Mouse (Mus musculus) heart, embryonic 12.5 days (tissue): ENCODE measurements around the gene AI854703. TPM values are rescaled to one million over a fixed set of nuclear protein-coding genes. Genes with fewer than 3 reads are reported as not detected.
"Not testable (repeated sequence)": the region's sequence is repeated elsewhere in the genome, so short reads cannot be mapped to it uniquely, and the experiment has no call there.

Experiments used
- ATAC-seq: fragments of 200-750 bp; cut with Nextera tagmentation; 2 replicates; pipeline ENCODE4 v1.8.0; 2017; ENCODE audit warnings: moderate TSS enrichment, moderate library complexity; ENCODE audit not compliant: insufficient number of reproducible peaks, low FRiP score
- H3K27ac ChIP-seq: fragments of 300-500 bp; sonication (generic); 2 replicates; pipeline ENCODE4 v1.5.1; 2016; ENCODE audit warnings: mild to moderate bottlenecking, moderate library complexity; ENCODE audit not compliant: poor library complexity, severe bottlenecking
- H3K27me3 ChIP-seq: fragments of 300-500 bp; sonication (generic); replicated peaks from 2 replicates; pipeline ENCODE4 v1.6.1; 2016; ENCODE audit warnings: mild to moderate bottlenecking, moderate library complexity
- H3K36me3 ChIP-seq: fragments of 300-500 bp; sonication (generic); 2 replicates; pipeline ENCODE4 v1.6.1; 2016; ENCODE audit warnings: mild to moderate bottlenecking, moderate library complexity
- H3K4me1 ChIP-seq: fragments of 300-500 bp; sonication (generic); replicated peaks from 2 replicates; pipeline ENCODE4 v1.6.1; 2016; ENCODE audit warnings: mild to moderate bottlenecking
- H3K4me2 ChIP-seq: fragments of 300-500 bp; sonication (generic); 2 replicates; pipeline ENCODE4 v1.6.1; 2016; ENCODE audit warnings: mild to moderate bottlenecking, moderate library complexity
- H3K4me3 ChIP-seq: fragments of 300-500 bp; sonication (generic); 2 replicates; pipeline ENCODE4 v1.5.1; 2016; ENCODE audit warnings: mild to moderate bottlenecking
- H3K9ac ChIP-seq: fragments of 300-500 bp; sonication (generic); 2 replicates; pipeline ENCODE4 v1.6.1; 2016; ENCODE audit warnings: mild to moderate bottlenecking, moderate library complexity
- H3K9me3 ChIP-seq: fragments of 300-500 bp; sonication (generic); replicated peaks from 2 replicates; pipeline ENCODE4 v1.6.1; 2016; ENCODE audit warnings: mild to moderate bottlenecking, moderate library complexity
- WGBS: fragments of 180-500 bp; shearing (Covaris S2); methylation state at CpG from one replicate; pipeline ENCODE4 v1.1.7; 2016; 5-methylcytosine and 5-hydroxymethylcytosine counted together
- polyA plus RNA-seq: library from polyadenylated mRNA; unstranded; fragments of >200 nt; fragmentation: Nextera tagmentation; extraction: Ambion mirVana; gene quantifications from 2 replicates; pipeline ENCODE4 v1.2.1, GENCODE M21; 2016

AI854703 gene
- polyA plus RNA-seq, 1 experiment from 2014 or later: 1.3 TPM

- Histone ChIP-seq H3K27ac (no peak overlapping the region), H3K4me1 (no peaks in the 10 kb centered on the region), H3K4me2 (no peak overlapping the region), H3K9me3 (no peaks in the 10 kb centered on the region), H3K9ac (no peak overlapping the region), H3K27me3 (no peaks in the 10 kb centered on the region), H3K4me3 (no peak overlapping the region), H3K36me3 (peaks cover 35% of the 10 kb centered on the region)
- WGBS: 89% methylated on average over 30 of the region's 30 CpGs
- no peak for ATAC-seq
Measured at GRCm38 (mm10) chr6:48620031-48620430, 6.5 kb upstream of the AI854703 start.

DNA sequence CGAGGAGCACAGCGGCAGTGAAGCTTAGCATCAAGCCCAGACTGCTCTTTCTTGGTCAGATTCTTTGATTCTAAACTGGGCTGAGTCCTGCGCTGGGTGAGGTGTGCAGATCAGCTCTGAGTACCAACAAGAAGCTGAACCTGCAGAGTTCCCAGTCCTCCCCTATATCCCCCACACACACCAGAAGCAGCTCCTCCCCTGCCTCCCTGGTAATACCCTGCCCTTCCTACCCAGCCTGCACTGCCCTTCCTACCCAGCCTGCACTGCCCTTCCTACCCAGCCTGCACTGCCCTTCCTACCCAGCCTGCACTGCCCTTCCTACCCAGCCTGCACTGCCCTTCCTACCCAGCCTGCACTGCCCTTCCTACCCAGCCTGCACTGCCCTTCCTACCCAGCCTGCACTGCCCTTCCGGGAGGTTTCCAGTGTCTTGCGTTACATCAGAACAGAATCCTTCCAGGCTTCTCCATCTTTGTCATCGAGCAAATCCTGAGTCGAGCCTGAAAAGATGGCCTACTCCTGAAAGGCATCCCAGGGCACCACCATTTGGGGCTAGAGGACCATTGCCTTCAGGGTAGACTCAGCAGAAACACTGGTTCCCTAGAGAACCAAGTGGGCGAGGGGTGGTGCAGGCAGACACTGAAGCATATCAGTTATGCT is 4.2 kb upstream of the AI854703 start:
- not testable (repeated sequence) for ATAC-seq, H3K27ac ChIP-seq, H3K9ac ChIP-seq, H3K4me1 ChIP-seq, H3K4me2 ChIP-seq, H3K9me3 ChIP-seq, H3K4me3 ChIP-seq, H3K27me3 ChIP-seq
- 77% methylated on average over 8 of the region's 8 CpGs for WGBS
- H3K36me3 ChIP-seq: peaks cover 30% of the 10 kb centered on the region

DNA sequence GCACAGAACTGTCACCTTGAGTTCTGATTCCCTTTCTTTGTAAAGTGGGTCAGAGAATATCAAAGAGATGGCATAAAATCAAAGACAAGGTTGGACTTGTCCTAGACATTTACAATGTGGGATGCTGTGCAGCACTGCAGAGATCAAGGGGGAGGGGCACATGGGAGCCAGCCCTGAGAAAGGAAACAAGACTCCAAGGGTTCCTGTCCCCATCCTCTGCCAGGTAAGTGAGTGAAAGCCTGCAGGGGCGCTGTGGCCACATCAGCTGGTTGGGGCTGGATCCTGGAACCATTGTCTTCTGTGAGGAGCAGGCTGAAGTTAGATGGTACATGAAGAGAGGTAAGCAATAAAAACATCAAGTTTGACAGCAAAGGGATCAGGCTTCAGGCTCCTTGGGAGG is 3.1 kb upstream of the AI854703 start:
- no peak overlapping the region for H3K4me2 ChIP-seq
- H3K4me3 ChIP-seq: no peak overlapping the region
- ATAC-seq: no peak
- peaks cover 18% of the 10 kb centered on the region for H3K27me3 ChIP-seq
- no peak overlapping the region for H3K27ac ChIP-seq
- WGBS: 46% methylated on average over 1 of the region's 1 CpGs
- H3K36me3 ChIP-seq: peaks cover 30% of the 10 kb centered on the region
- no peak overlapping the region for H3K9ac ChIP-seq
- peaks cover 11% of the 10 kb centered on the region for H3K4me1 ChIP-seq
- no peaks in the 10 kb centered on the region for H3K9me3 ChIP-seq

GRCm38 (mm10) chr6:48626984-48627383 is 420 bp downstream of the AI854703 start:
- Histone ChIP-seq H3K4me1 (peaks cover 23% of the 10 kb centered on the region), H3K27me3 (peaks cover 33% of the 10 kb centered on the region), H3K9me3 (no peaks in the 10 kb centered on the region), H3K36me3 (no peaks in the 10 kb centered on the region), H3K4me2 (peak overlapping the region; percentile 91), H3K27ac (no peak overlapping the region), H3K4me3 (peak overlapping the region; percentile 57), H3K9ac (peak overlapping the region; percentile 72)
- ATAC-seq: no peak
- under 1% methylated on average over 32 of the region's 32 CpGs for WGBS

GRCm38 (mm10) chr6:48627511-48627924 is 954 bp downstream of the AI854703 start:
- no peak for ATAC-seq
- H3K4me3 ChIP-seq: peak overlapping the region; percentile 57
- H3K9ac ChIP-seq: peak overlapping the region; percentile 72
- H3K27ac ChIP-seq: no peak overlapping the region
- no peaks in the 10 kb centered on the region for H3K9me3 ChIP-seq
- no peaks in the 10 kb centered on the region for H3K36me3 ChIP-seq
- 7% methylated on average over 7 of the region's 7 CpGs for WGBS
- H3K4me1 ChIP-seq: peaks cover 23% of the 10 kb centered on the region
- peak overlapping the region; percentile 91 for H3K4me2 ChIP-seq
- H3K27me3 ChIP-seq: peaks cover 35% of the 10 kb centered on the region

DNA sequence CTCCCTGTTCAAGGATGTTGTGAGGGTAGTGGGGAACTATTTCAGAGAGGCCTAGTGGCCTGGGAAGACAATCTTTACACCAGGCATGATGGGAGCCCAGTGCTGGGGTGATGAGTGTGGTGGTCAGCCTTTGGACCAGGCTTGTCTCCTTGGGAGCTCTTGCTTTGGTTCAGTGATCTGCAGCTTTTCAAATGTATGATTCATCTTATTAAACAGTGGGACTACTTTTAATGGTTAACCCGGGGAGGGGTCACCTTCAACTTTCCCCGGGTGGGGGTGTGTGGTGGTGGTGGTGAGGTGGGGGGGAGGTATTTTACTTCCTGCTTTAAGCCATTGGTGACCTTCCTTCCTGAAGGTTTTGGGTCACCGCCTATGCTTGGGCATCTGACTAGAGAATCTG is 1.8 kb downstream of the AI854703 start:
- H3K9ac ChIP-seq: no peak overlapping the region
- 64% methylated on average over 3 of the region's 3 CpGs for WGBS
- H3K9me3 ChIP-seq: no peaks in the 10 kb centered on the region
- H3K4me1 ChIP-seq: peaks cover 23% of the 10 kb centered on the region
- no peak overlapping the region for H3K4me3 ChIP-seq
- H3K27ac ChIP-seq: no peak overlapping the region
- no peaks in the 10 kb centered on the region for H3K36me3 ChIP-seq
- H3K27me3 ChIP-seq: peaks cover 35% of the 10 kb centered on the region
- ATAC-seq: no peak
- H3K4me2 ChIP-seq: peak overlapping the region; percentile 82; the same call in 1 of the 2 replicates

- Histone ChIP-seq H3K4me1 (peaks cover 23% of the 10 kb centered on the region), H3K9me3 (no peaks in the 10 kb centered on the region), H3K9ac (peak overlapping the region; percentile 57), H3K4me2 (peak overlapping the region; percentile 82), H3K4me3 (peak overlapping the region; percentile 41), H3K27me3 (peaks cover 35% of the 10 kb centered on the region), H3K27ac (no peak overlapping the region), H3K36me3 (no peaks in the 10 kb centered on the region)
- ATAC-seq: peak; percentile 26; the same call in 1 of the 2 replicates
- 7% methylated on average over 54 of the region's 54 CpGs for WGBS
Measured at GRCm38 (mm10) chr6:48628808-48629660, 2.5 kb downstream of the AI854703 start.

DNA sequence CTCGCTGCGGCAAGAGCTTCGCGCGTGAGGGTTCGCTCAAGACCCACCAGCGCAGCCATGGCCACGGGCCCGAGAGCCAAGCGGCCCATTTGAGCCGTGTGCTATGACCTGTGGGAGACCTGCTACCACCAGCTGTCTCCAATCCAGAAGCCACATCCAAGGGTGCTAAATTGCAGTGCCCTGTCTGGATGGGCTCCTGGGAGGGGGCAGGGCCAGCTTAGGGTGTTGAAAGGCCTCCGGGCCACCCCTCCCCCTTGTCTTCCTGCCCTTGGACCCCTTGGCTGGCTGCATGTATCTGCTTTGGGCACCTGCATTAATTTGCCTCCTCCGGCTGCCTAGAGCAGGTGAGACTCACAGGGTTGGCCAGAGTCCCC is 3.1 kb downstream of the AI854703 start:
- WGBS: 20% methylated on average over 13 of the region's 13 CpGs

DNA sequence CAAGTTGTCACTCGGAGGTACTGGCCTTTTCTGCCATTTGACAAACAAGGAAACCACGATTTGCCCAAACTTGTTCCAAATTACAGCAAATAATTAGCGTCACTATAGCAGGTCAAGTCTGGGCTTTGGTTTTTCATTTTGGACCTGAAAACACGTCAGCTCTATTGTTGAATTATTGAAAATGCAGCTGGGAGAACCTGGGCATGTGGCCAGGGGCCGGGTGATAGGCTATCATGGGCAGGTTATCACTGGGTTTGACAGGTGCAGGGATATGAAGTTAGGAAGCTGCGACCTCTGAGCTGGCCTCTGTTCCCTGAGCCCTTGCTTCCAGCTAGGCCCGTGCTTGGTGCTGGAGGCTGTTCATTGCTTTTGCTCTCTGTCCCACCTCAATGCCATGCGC is 4.3 kb downstream of the AI854703 start:
- H3K9ac ChIP-seq: no peak overlapping the region
- no peaks in the 10 kb centered on the region for H3K9me3 ChIP-seq
- 83% methylated on average over 8 of the region's 8 CpGs for WGBS
- no peak overlapping the region for H3K4me3 ChIP-seq
- H3K27me3 ChIP-seq: peaks cover 30% of the 10 kb centered on the region
- ATAC-seq: no peak
- no peaks in the 10 kb centered on the region for H3K36me3 ChIP-seq
- no peak overlapping the region for H3K4me2 ChIP-seq
- no peak overlapping the region for H3K27ac ChIP-seq
- H3K4me1 ChIP-seq: peaks cover 23% of the 10 kb centered on the region

More for the DNA sequence above, 3.1 kb downstream of the AI854703 start:
- peaks cover 23% of the 10 kb centered on the region for H3K4me1 ChIP-seq
- no peaks in the 10 kb centered on the region for H3K36me3 ChIP-seq
- no peak overlapping the region for H3K27ac ChIP-seq
- peak overlapping the region; percentile 41 for H3K4me3 ChIP-seq
- H3K4me2 ChIP-seq: peak overlapping the region; percentile 82
- ATAC-seq: no peak; the same call in 1 of the 2 replicates
- peak overlapping the region; percentile 57 for H3K9ac ChIP-seq
- H3K9me3 ChIP-seq: no peaks in the 10 kb centered on the region
- H3K27me3 ChIP-seq: peaks cover 35% of the 10 kb centered on the region

GRCm38 (mm10) chr6:48635105-48635504 is 8.5 kb downstream of the AI854703 start:
- H3K4me3 ChIP-seq: no peak overlapping the region
- H3K4me1 ChIP-seq: peaks cover 8% of the 10 kb centered on the region
- no peak overlapping the region for H3K27ac ChIP-seq
- no peaks in the 10 kb centered on the region for H3K36me3 ChIP-seq
- H3K4me2 ChIP-seq: no peak overlapping the region
- no peak for ATAC-seq
- H3K27me3 ChIP-seq: peaks cover 10% of the 10 kb centered on the region; the same call in 1 of the 2 replicates
- H3K9me3 ChIP-seq: no peaks in the 10 kb centered on the region
- H3K9ac ChIP-seq: no peak overlapping the region
- 74% methylated on average over 2 of the region's 2 CpGs for WGBS

DNA sequence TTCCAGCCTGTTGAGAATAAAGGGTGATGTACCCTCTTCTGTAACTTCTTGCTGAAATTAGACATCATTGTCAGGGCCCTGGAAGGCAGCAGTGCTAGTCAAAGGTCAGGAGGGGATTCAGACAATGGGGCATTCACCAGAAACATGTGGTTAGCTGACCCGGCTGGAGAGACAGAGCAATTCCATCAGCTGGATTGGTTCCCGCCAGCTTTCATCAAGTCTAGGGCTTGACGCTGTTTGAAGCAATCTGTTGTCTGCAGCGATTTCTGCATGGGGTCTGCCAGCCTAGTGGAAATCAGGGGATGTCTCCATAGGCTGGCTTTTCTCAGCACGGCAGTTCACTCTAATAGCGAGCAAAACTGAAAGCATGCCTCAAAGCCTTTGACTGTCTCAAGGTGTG is 10.0 kb downstream of the AI854703 start:
- no peaks in the 10 kb centered on the region for H3K9me3 ChIP-seq
- ATAC-seq: no peak
- 0 out of 2 replicates have a peak overlapping the region, but pooled peaks have one; percentile 2 for H3K27ac ChIP-seq
- WGBS: 31% methylated on average over 6 of the region's 6 CpGs
- H3K9ac ChIP-seq: no peak overlapping the region
- H3K4me1 ChIP-seq: peaks cover 8% of the 10 kb centered on the region
- H3K4me3 ChIP-seq: no peak overlapping the region
- H3K4me2 ChIP-seq: no peak overlapping the region
- no peaks in the 10 kb centered on the region for H3K36me3 ChIP-seq
- H3K27me3 ChIP-seq: peaks cover 7% of the 10 kb centered on the region; the same call in 1 of the 2 replicates
